Comparison of ENCODE assay signal across 8 mouse cellular contexts in genomic region chr10:123075751-123076242, GRCm38 (mm10). TPM values are rescaled to one million over a fixed set of nuclear protein-coding genes. Genes with fewer than 3 reads are reported as not detected.
DNase-seq lines count a peak whose midpoint lies in the region; ATAC-seq and TF ChIP-seq lines count a peak whose summit lies in the region.

No protein-coding gene starts in this region.

- peak overlapping the region; percentile 89 for H3K9ac ChIP-seq in lung, embryonic 14.5 days
- peak overlapping the region; percentile 98 for H3K9ac ChIP-seq in intestine, postnatal 0 days (ENCODE audit: low read depth, low read length)
- peak overlapping the region; percentile 84 for H3K9ac ChIP-seq in midbrain, embryonic 12.5 days (replicated peaks)

- 1% methylated on average over 48 of the region's 48 CpGs for WGBS in lung, embryonic 14.5 days
- under 1% methylated on average over 36 of the region's 48 CpGs for WGBS in intestine, postnatal 0 days
- WGBS in midbrain, embryonic 12.5 days: under 1% methylated on average over 42 of the region's 48 CpGs

- peak; percentile 36 for DNase-seq in lung, embryonic 14.5 days
- no peak for DNase-seq in lung, postnatal 25 days (ENCODE audit: low spot score)
- DNase-seq in frontal cortex, adult 2 months (ENCODE audit: extremely low spot score in 1 of 2, low spot score in 1 of 2): no peak
- no peak for DNase-seq in frontal cortex, postnatal 10 days (ENCODE audit: low spot score in 2 of 2)

- peaks cover 9% of the 10 kb centered on the region; the same call in 1 of the 2 replicates for H3K4me1 ChIP-seq in lung, embryonic 14.5 days (ENCODE audit: insufficient read depth)
- H3K4me1 ChIP-seq in bone marrow macrophage, adult 2 months (ENCODE audit: control insufficient read depth, insufficient read depth, low read length): peaks cover 22% of the 10 kb centered on the region
- H3K4me1 ChIP-seq in erythroblast, embryonic 14.5 days (ENCODE audit: control insufficient read depth): peaks cover 34% of the 10 kb centered on the region
- no peaks in the 10 kb centered on the region; the same call in 1 of the 2 replicates for H3K4me1 ChIP-seq in intestine, postnatal 0 days (replicated peaks; ENCODE audit: control insufficient read depth, insufficient read depth, low read length)
- H3K4me1 ChIP-seq in midbrain, embryonic 12.5 days: peaks cover 11% of the 10 kb centered on the region

- H3K36me3 ChIP-seq in lung, embryonic 14.5 days (ENCODE audit: insufficient read depth): no peaks in the 10 kb centered on the region
- peaks cover 13% of the 10 kb centered on the region for H3K36me3 ChIP-seq in erythroblast, embryonic 14.5 days (ENCODE audit: control insufficient read depth)
- 0 out of 2 replicates have a peak, but pooled peaks cover 4% of the 10 kb centered on the region for H3K36me3 ChIP-seq in intestine, postnatal 0 days (ENCODE audit: control insufficient read depth, insufficient read depth)
- peaks cover 6% of the 10 kb centered on the region; the same call in 1 of the 2 replicates for H3K36me3 ChIP-seq in midbrain, embryonic 12.5 days

- peak overlapping the region; percentile 97 for H3K4me3 ChIP-seq in lung, embryonic 14.5 days (ENCODE audit: low read depth, low read length)
- peak overlapping the region; percentile 93 for H3K4me3 ChIP-seq in bone marrow macrophage, adult 2 months (ENCODE audit: insufficient read depth, low read length)
- H3K4me3 ChIP-seq in erythroblast, embryonic 14.5 days (replicated peaks): peak overlapping the region; percentile 93
- peak overlapping the region; percentile 89 for H3K4me3 ChIP-seq in intestine, postnatal 0 days (ENCODE audit: low read depth, low read length)
- peak overlapping the region; percentile 97 for H3K4me3 ChIP-seq in midbrain, embryonic 12.5 days

- H3K27ac ChIP-seq in lung, embryonic 14.5 days (ENCODE audit: low read depth): peak overlapping the region; percentile 69
- peak overlapping the region; percentile 45 for H3K27ac ChIP-seq in bone marrow macrophage, adult 2 months (ENCODE audit: insufficient read depth, low read depth, low read length)
- H3K27ac ChIP-seq in intestine, postnatal 0 days (ENCODE audit: low read depth, low read length): peak overlapping the region; percentile 96
- H3K27ac ChIP-seq in midbrain, embryonic 12.5 days (replicated peaks): peak overlapping the region; percentile 73

- ATAC-seq in lung, embryonic 14.5 days (ENCODE audit: insufficient read depth): peak; percentile 77
- ATAC-seq in intestine, postnatal 0 days: peak; percentile 58
- ATAC-seq in midbrain, embryonic 12.5 days (ENCODE audit: low FRiP score, low read depth): peak; percentile 81

- no peak for TF ChIP-seq POLR2A in bone marrow macrophage, adult 2 months (IDR thresholded peaks at IDR 0.05; ENCODE audit: borderline replicate concordance, low read depth, low read length)

- no peaks in the 10 kb centered on the region for H3K9me3 ChIP-seq in lung, embryonic 14.5 days (ENCODE audit: low read depth, low read length)
- H3K9me3 ChIP-seq in erythroblast, embryonic 14.5 days (ENCODE audit: control insufficient read depth, low read length): no peaks in the 10 kb centered on the region
- no peaks in the 10 kb centered on the region for H3K9me3 ChIP-seq in intestine, postnatal 0 days (ENCODE audit: control insufficient read depth)
- H3K9me3 ChIP-seq in midbrain, embryonic 12.5 days: no peaks in the 10 kb centered on the region

- no peaks in the 10 kb centered on the region for H3K27me3 ChIP-seq in lung, embryonic 14.5 days (ENCODE audit: insufficient read depth, low read length)
- H3K27me3 ChIP-seq in erythroblast, embryonic 14.5 days (ENCODE audit: control insufficient read depth): peaks cover 11% of the 10 kb centered on the region
- H3K27me3 ChIP-seq in intestine, postnatal 0 days (replicated peaks; ENCODE audit: control insufficient read depth, insufficient read depth, low read length): no peaks in the 10 kb centered on the region
- no peaks in the 10 kb centered on the region for H3K27me3 ChIP-seq in midbrain, embryonic 12.5 days

- TF ChIP-seq CTCF in lung, embryonic 14.5 days (IDR thresholded peaks at IDR 0.05; ENCODE audit: low read depth): no peak
- no peak for TF ChIP-seq CTCF in bone marrow macrophage, adult 2 months (IDR thresholded peaks at IDR 0.05; ENCODE audit: low read depth, low read length)
- no peak for TF ChIP-seq CTCF in intestine, postnatal 0 days (IDR thresholded peaks at IDR 0.05; ENCODE audit: low read depth)

- H3K4me2 ChIP-seq in lung, embryonic 14.5 days: peak overlapping the region; percentile 85
- H3K4me2 ChIP-seq in intestine, postnatal 0 days (replicated peaks; ENCODE audit: low read depth): peak overlapping the region; percentile 81
- H3K4me2 ChIP-seq in midbrain, embryonic 12.5 days (replicated peaks): peak overlapping the region; percentile 68

RNA-seq across cellular contexts. Expression of gene Mon2, which starts 0.5 kb away (rescaled TPM):
- polyA plus RNA-seq in lung, embryonic 14.5 days (2014; fragmentation: Nextera tagmentation; extraction: Ambion mirVana): 35.0 and 37.3 TPM in 2 replicates
- 85.9 and 95.3 TPM in 2 replicates for polyA plus RNA-seq in bone marrow macrophage, adult 2 months (2012; ENCODE audit: insufficient read depth, insufficient read length, missing spikeins)
- 0.45 and 0.68 TPM in 2 replicates for polyA plus RNA-seq in erythroblast, embryonic 14.5 days (2012)
- 16.4 and 22.1 TPM in 2 replicates for polyA plus RNA-seq in intestine, postnatal 0 days (2015; fragmentation: Nextera tagmentation; extraction: Ambion mirVana)
- polyA plus RNA-seq in midbrain, embryonic 12.5 days (2016; fragmentation: Nextera tagmentation; extraction: Ambion mirVana): 40.2 and 42.1 TPM in 2 replicates
- 48.4 and 54.6 TPM in 2 replicates for polyA plus RNA-seq in frontal cortex, adult 2 months (2012; rRNA removed)

Comparison
In these comparisons a context has a peak if more than half of its experiments do, and no peak if none do; other contexts are left out.
1. H3K27ac ChIP-seq: peak in every context shown above with its lines; median percentile 96 in intestine, postnatal 0 days; 73 in midbrain, embryonic 12.5 days; 69 in lung, embryonic 14.5 days; 45 in bone marrow macrophage, adult 2 months.
2. RNA of gene Mon2, which starts 0.5 kb away (polyA plus RNA-seq): 85.9 to 95.3 TPM in bone marrow macrophage, adult 2 months, 48.4 to 54.6 TPM in frontal cortex, adult 2 months, 40.2 to 42.1 TPM in midbrain, embryonic 12.5 days, 35.0 to 37.3 TPM in lung, embryonic 14.5 days and 16.4 to 22.1 TPM in intestine, postnatal 0 days; 0.45 to 0.68 TPM in erythroblast, embryonic 14.5 days; every median in the first group is over 10 times any median in the second.
3. Peak in every context shown above with its lines, with median percentiles within 50 percentile points of each other: ATAC-seq, H3K4me2 ChIP-seq, H3K4me3 ChIP-seq and H3K9ac ChIP-seq.